Comparison of ENCODE assay signal across 15 mouse cellular contexts in the genomic region with DNA sequence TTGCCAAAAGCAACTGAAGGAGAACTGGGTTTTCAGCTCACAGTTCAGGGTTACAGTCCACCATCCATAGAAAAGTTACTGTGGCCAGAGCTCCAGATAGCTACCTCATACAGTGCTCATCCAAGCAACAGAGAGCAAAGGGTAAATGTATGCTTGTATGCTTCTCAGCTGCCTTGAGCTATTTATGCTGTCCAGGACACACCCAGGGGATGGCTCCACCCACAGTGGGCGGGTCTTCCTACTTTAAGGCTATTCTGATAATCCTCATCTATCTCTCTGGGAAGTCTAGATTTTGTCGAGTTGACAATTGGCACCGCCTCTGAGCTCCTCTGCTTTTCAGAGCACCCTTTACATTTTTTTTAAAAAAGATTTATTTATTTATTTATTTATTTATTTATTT. TPM values are rescaled to one million over a fixed set of nuclear protein-coding genes. Genes with fewer than 3 reads are reported as not detected.
A peak's percentile ranks its signal among the peaks of the same experiment; 100 is the strongest.
DNase-seq lines count a peak whose midpoint lies in the region; ATAC-seq and TF ChIP-seq lines count a peak whose summit lies in the region.
"Had no signal": no experiment of that assay in that cellular context is flagged by ENCODE, and none has a peak within 500 bp of the region (broad histone marks: within the 10 kb centered on the region; RNA-seq: fewer than 3 reads in every experiment).

No protein-coding gene starts in this region.

- no peak for TF ChIP-seq POLR2A in lung, adult 2 months (IDR thresholded peaks at IDR 0.05; ENCODE audit: borderline replicate concordance, extremely low read depth, low read depth, low read length)

- no peaks in the 10 kb centered on the region for H3K36me3 ChIP-seq in lung, embryonic 14.5 days (ENCODE audit: insufficient read depth)
- H3K36me3 ChIP-seq: forebrain, embryonic 10.5 days; G1E; hindbrain, embryonic 10.5 days; neural tube, embryonic 13.5 days had no signal

- WGBS in lung, embryonic 14.5 days: 54% methylated on average over 3 of the region's 3 CpGs
- 62% methylated on average over 3 of the region's 3 CpGs for WGBS in lung, adult 2 months

- H3K9me3 ChIP-seq in lung, embryonic 14.5 days (ENCODE audit: low read depth, low read length): no peaks in the 10 kb centered on the region
- H3K9me3 ChIP-seq: forebrain, embryonic 10.5 days; G1E; hindbrain, embryonic 10.5 days; neural tube, embryonic 13.5 days had no signal

- no peak overlapping the region for H3K9ac ChIP-seq in lung, embryonic 14.5 days
- H3K9ac ChIP-seq: neural tube, embryonic 13.5 days had no signal

- ATAC-seq in lung, embryonic 14.5 days (ENCODE audit: insufficient read depth): no peak
- ATAC-seq in activated CD4-positive, CD25-positive, alpha-beta regulatory T cell, adult 4 months: no peak

- H3K4me1 ChIP-seq in lung, embryonic 14.5 days (ENCODE audit: insufficient read depth): peaks cover 6% of the 10 kb centered on the region; the same call in 1 of the 2 replicates
- H3K4me1 ChIP-seq in lung, adult 2 months (ENCODE audit: control insufficient read depth, insufficient read depth, low read length): peaks cover 3% of the 10 kb centered on the region

- no peak for TF ChIP-seq CTCF in lung, embryonic 14.5 days (IDR thresholded peaks at IDR 0.05; ENCODE audit: low read depth)
- TF ChIP-seq CTCF in lung, adult 2 months (IDR thresholded peaks at IDR 0.05; ENCODE audit: insufficient read depth, low read length): no peak

- H3K4me3 ChIP-seq in lung, embryonic 14.5 days (ENCODE audit: low read depth, low read length): no peak overlapping the region
- no peak overlapping the region for H3K4me3 ChIP-seq in lung, adult 2 months (replicated peaks; ENCODE audit: extremely low read depth, low read depth, low read length)
- H3K4me3 ChIP-seq: forebrain, embryonic 10.5 days; hindbrain, embryonic 10.5 days; neural tube, embryonic 13.5 days had no signal

- no peak overlapping the region for H3K27ac ChIP-seq in lung, embryonic 14.5 days (ENCODE audit: low read depth)
- H3K27ac ChIP-seq: forebrain, embryonic 10.5 days; hindbrain, embryonic 10.5 days; neural tube, embryonic 13.5 days had no signal

- H3K4me2 ChIP-seq in lung, embryonic 14.5 days: no peak overlapping the region
- H3K4me2 ChIP-seq: neural tube, embryonic 13.5 days had no signal

- H3K27me3 ChIP-seq in lung, embryonic 14.5 days (ENCODE audit: insufficient read depth, low read length): no peaks in the 10 kb centered on the region
- H3K27me3 ChIP-seq: neural tube, embryonic 13.5 days had no signal

- DNase-seq in lung, embryonic 14.5 days: peak; percentile 53
- DNase-seq in lung, adult 2 months: no peak
- peak; percentile 55 for DNase-seq in NIH3T3 (ENCODE audit: low read depth)
- peak; percentile 32 for DNase-seq in induced T-regulatory cell, adult 2 months (ENCODE audit: low read depth)
- peak; percentile 67 for DNase-seq in lung, postnatal 36 days
- no peak for DNase-seq in left cerebral cortex, adult 9 months (ENCODE audit: low spot score in 2 of 2)
- DNase-seq in urinary bladder, postnatal 10 days (ENCODE audit: low spot score): no peak
- DNase-seq: cerebellum, adult 18-20 months; midbrain, embryonic 14.5 days; right cerebral cortex, postnatal 14 days had no signal

RNA-seq across cellular contexts. Expression of a gene that starts 9.6 kb away (rescaled TPM):
- polyA plus RNA-seq in lung, embryonic 14.5 days (2014; fragmentation: Nextera tagmentation; extraction: Ambion mirVana): 4.0 and 5.5 TPM in 2 replicates
- 41.8 and 45.8 TPM in 2 replicates for polyA plus RNA-seq in lung, adult 2 months (2012; rRNA removed)
- polyA plus RNA-seq in activated CD4-positive, CD25-positive, alpha-beta regulatory T cell, adult 4 months (2017; shearing (Covaris generic)): not detected

RNA-seq across cellular contexts. Expression of a gene that starts 27.1 kb away (rescaled TPM):
- polyA plus RNA-seq in lung, embryonic 14.5 days (2014; fragmentation: Nextera tagmentation; extraction: Ambion mirVana): 191 and 206 TPM in 2 replicates
- 82.4 and 92.0 TPM in 2 replicates for polyA plus RNA-seq in lung, adult 2 months (2012; rRNA removed)
- polyA plus RNA-seq in activated CD4-positive, CD25-positive, alpha-beta regulatory T cell, adult 4 months (2017; shearing (Covaris generic)): 10 to 100 TPM; 47.3 to 60.5 TPM

RNA-seq across cellular contexts. Expression of a gene that starts 55.1 kb away (rescaled TPM):
- polyA plus RNA-seq in lung, embryonic 14.5 days (2014; fragmentation: Nextera tagmentation; extraction: Ambion mirVana): 0.45 TPM in 1 of 2 replicates, not detected in the other
- 0.11 and 0.18 TPM in 2 replicates for polyA plus RNA-seq in lung, adult 2 months (2012; rRNA removed)
- polyA plus RNA-seq in activated CD4-positive, CD25-positive, alpha-beta regulatory T cell, adult 4 months (2017; shearing (Covaris generic)): not detected
- polyA plus RNA-seq: midbrain, embryonic 14.5 days; neural tube, embryonic 13.5 days had no signal

Comparison
In these comparisons a context has a peak if more than half of its experiments do, and no peak if none do; other contexts are left out.
1. DNase-seq: peak in lung, embryonic 14.5 days (single experiment), NIH3T3 (single experiment), induced T-regulatory cell, adult 2 months (single experiment) and lung, postnatal 36 days (single experiment); none in lung, adult 2 months (single experiment), left cerebral cortex, adult 9 months (0 of 2) and urinary bladder, postnatal 10 days (single experiment).